Mouse (Mus musculus) myocyte (in vitro differentiated cells): Measurements from ENCODE around the gene Sycp2l. TPM values are rescaled to one million over a fixed set of nuclear protein-coding genes. Genes with fewer than 3 reads are reported as not detected.

Source experiments
- H3K27me3 ChIP-seq: one replicate; pipeline ENCODE4 v1.6.1; 2011; ENCODE audit not compliant: control insufficient read depth, insufficient read depth, insufficient read length
- H3K36me3 ChIP-seq: one replicate; pipeline ENCODE4 v1.6.1; 2011; ENCODE audit not compliant: control insufficient read depth, insufficient read depth
- H3K4me2 ChIP-seq: one replicate; pipeline ENCODE4 v1.6.1; 2011; ENCODE audit warnings: low read depth, control low read depth
- H3K4me3 ChIP-seq: one replicate; pipeline ENCODE4 v1.5.1; 2011; ENCODE audit warnings: mild to moderate bottlenecking, control low read depth, moderate library complexity
- H3K79me2 ChIP-seq: one replicate; pipeline ENCODE4 v1.6.1; 2011; ENCODE audit not compliant: control insufficient read depth, insufficient read depth
- H3ac ChIP-seq: one replicate; pipeline ENCODE4 v1.6.1; 2011; ENCODE audit not compliant: control insufficient read depth, insufficient read length
- CEBPB ChIP-seq: IDR thresholded peaks from 2 replicates; pipeline ENCODE4 v1.6.1; 2011; ENCODE audit warnings: mild to moderate bottlenecking, moderate library complexity; ENCODE audit not compliant: poor library complexity, insufficient read depth, severe bottlenecking
- E2F4 ChIP-seq: IDR thresholded peaks from one replicate; pipeline ENCODE4 v1.6.1; 2011; ENCODE audit warnings: mild to moderate bottlenecking, control low read depth, moderate library complexity; ENCODE audit not compliant: insufficient read depth
- MAX ChIP-seq: IDR thresholded peaks from one replicate; pipeline ENCODE4 v1.6.1; 2011; ENCODE audit warnings: low read depth, mild to moderate bottlenecking, control low read depth
- MYOD1 ChIP-seq, 3 experiments: IDR thresholded peaks; one replicate each; pipeline ENCODE4 v1.6.1; 2011; ENCODE audit warnings: control low read depth in 2 of 3, low read depth in 2 of 3, mild to moderate bottlenecking in 2 of 3, moderate library complexity in 1 of 3; ENCODE audit not compliant: insufficient read length in 2 of 3, control insufficient read depth in 1 of 3
- MYOG ChIP-seq, 3 experiments: IDR thresholded peaks; one replicate each; pipeline ENCODE4 v1.6.1; 2011; ENCODE audit warnings: control low read depth in 2 of 3, low read depth in 2 of 3, mild to moderate bottlenecking in 2 of 3; ENCODE audit not compliant: insufficient read length in 2 of 3, control insufficient read depth in 1 of 3, insufficient read depth in 1 of 3
- POLR2A ChIP-seq: IDR thresholded peaks from one replicate; pipeline ENCODE4 v1.6.1; 2011; ENCODE audit warnings: low read depth, mild to moderate bottlenecking, control low read depth, moderate library complexity; ENCODE audit not compliant: insufficient read length
- POLR2AphosphoS2 ChIP-seq: IDR thresholded peaks from one replicate; pipeline ENCODE4 v1.6.1; 2011; ENCODE audit warnings: low read depth, control low read depth; ENCODE audit not compliant: insufficient read length
- REST ChIP-seq: IDR thresholded peaks from one replicate; pipeline ENCODE4 v1.6.1; 2011; ENCODE audit warnings: mild to moderate bottlenecking, control low read depth, moderate library complexity; ENCODE audit not compliant: insufficient read depth, insufficient read length
- SRF ChIP-seq: IDR thresholded peaks from one replicate; pipeline ENCODE4 v1.6.1; 2011; ENCODE audit warnings: low read depth; ENCODE audit not compliant: control insufficient read depth, insufficient read length
- TCF12 ChIP-seq: IDR thresholded peaks from one replicate; pipeline ENCODE4 v1.6.1; 2011; ENCODE audit warnings: mild to moderate bottlenecking, control low read depth; ENCODE audit not compliant: poor library complexity, insufficient read depth, severe bottlenecking
- TCF3 ChIP-seq: IDR thresholded peaks from one replicate; pipeline ENCODE4 v1.6.1; 2011; ENCODE audit warnings: low read depth, control low read depth; ENCODE audit not compliant: insufficient read length
- USF1 ChIP-seq: IDR thresholded peaks from one replicate; pipeline ENCODE4 v1.6.1; 2011; ENCODE audit warnings: low read depth, mild to moderate bottlenecking, control low read depth, moderate library complexity
- polyA plus RNA-seq: library from polyadenylated mRNA; unstranded; fragments of >200 nt; fragmentation: generic; extraction: Trizol; gene quantifications from one replicate; pipeline ENCODE4 v1.2.1, GENCODE M21; 2012; ENCODE audit warnings: missing spikeins

The Sycp2l gene
- polyA plus RNA-seq, 1 experiment: not detected

DNA sequence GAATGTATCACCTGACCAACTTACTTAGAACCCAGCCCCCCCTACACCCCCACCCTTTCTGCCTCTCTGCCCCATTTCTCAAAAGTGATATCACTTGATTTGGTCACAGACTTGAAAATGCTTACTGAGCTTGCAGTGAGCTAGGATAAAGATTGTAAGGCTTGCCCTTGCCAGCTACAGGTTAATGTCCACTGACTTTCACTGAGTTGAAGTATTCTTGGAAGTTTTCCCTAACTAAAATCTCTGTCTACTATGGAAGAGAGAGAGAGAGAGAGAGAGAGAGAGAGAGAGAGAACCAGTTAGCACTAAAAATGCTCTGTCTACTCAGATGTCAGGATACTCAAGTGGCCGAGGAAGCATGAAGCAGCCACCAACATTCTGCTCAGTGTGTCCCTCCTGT is 104.9 kb downstream of the Sycp2l start:
- no peak for TF ChIP-seq POLR2AphosphoS2
- TF ChIP-seq CEBPB: no peak
- TF ChIP-seq MAX: no peak
- no peak for TF ChIP-seq MYOG (IDR thresholded peaks at IDR 0.05; ENCODE audit: control insufficient read depth in 1 of 3, insufficient read depth in 1 of 3, insufficient read length in 2 of 3, low read depth in 2 of 3)
- no peak for TF ChIP-seq TCF12
- no peak for TF ChIP-seq TCF3
- no peak for TF ChIP-seq MYOD1 (IDR thresholded peaks at IDR 0.05; ENCODE audit: control insufficient read depth in 1 of 3, insufficient read length in 2 of 3, low read depth in 2 of 3)
- TF ChIP-seq POLR2A: no peak
- no peak for TF ChIP-seq REST
- TF ChIP-seq SRF: no peak
- TF ChIP-seq USF1: no peak
- TF ChIP-seq E2F4: no peak
- Histone ChIP-seq H3ac (no peak overlapping the region), H3K4me2 (no peak overlapping the region), H3K79me2 (no peaks in the 10 kb centered on the region), H3K27me3 (peaks cover 19% of the 10 kb centered on the region), H3K4me3 (no peak overlapping the region), H3K36me3 (no peaks in the 10 kb centered on the region)

- Histone ChIP-seq H3K79me2 (no peaks in the 10 kb centered on the region), H3K4me3 (no peak overlapping the region), H3K4me2 (no peak overlapping the region), H3K36me3 (no peaks in the 10 kb centered on the region), H3K27me3 (peaks cover 21% of the 10 kb centered on the region), H3ac (no peak overlapping the region)
- TF ChIP-seq E2F4: no peak
- no peak for TF ChIP-seq POLR2A
- TF ChIP-seq SRF: no peak
- TF ChIP-seq MAX: no peak
- TF ChIP-seq TCF3: no peak
- TF ChIP-seq POLR2AphosphoS2: no peak
- TF ChIP-seq TCF12: no peak
- no peak for TF ChIP-seq MYOD1 (IDR thresholded peaks at IDR 0.05; ENCODE audit: control insufficient read depth in 1 of 3, insufficient read length in 2 of 3, low read depth in 2 of 3)
- no peak for TF ChIP-seq CEBPB
- no peak for TF ChIP-seq MYOG (IDR thresholded peaks at IDR 0.05; ENCODE audit: control insufficient read depth in 1 of 3, insufficient read depth in 1 of 3, insufficient read length in 2 of 3, low read depth in 2 of 3)
- no peak for TF ChIP-seq USF1
- TF ChIP-seq REST: no peak
Measured at GRCm38 (mm10) chr13:41219687-41220303, 105.7 kb downstream of the Sycp2l start.

GRCm38 (mm10) chr13:41220304-41220834 is 106.3 kb downstream of the Sycp2l start, which contains the start of gene Elovl2:
Elovl2 (minus strand) TSS chr13:41220405.
- H3K4me2 ChIP-seq: no peak within 1 kb of the TSS
- no peak within 1 kb of the TSS for H3K4me3 ChIP-seq
- no peak within 1 kb of the TSS for H3ac ChIP-seq

More at GRCm38 (mm10) chr13:41220304-41220834, 106.3 kb downstream of the Sycp2l start, which contains the start of gene Elovl2:
- peaks cover 23% of the 10 kb centered on the region for H3K27me3 ChIP-seq
- no peaks in the 10 kb centered on the region for H3K79me2 ChIP-seq
- no peaks in the 10 kb centered on the region for H3K36me3 ChIP-seq
- TF ChIP-seq E2F4 (no peak), SRF (no peak), REST (peak; percentile 59)

Other genes starting within 250 kb of the Sycp2l start
- 66.3 TPM for gene Pak1ip1, start 113.3 kb upstream of the Sycp2l start, polyA plus RNA-seq
- gene Tmem14c, start 98.0 kb upstream of the Sycp2l start, polyA plus RNA-seq: 201 TPM
- 0.01 TPM for gene Mak, start 34.6 kb upstream of the Sycp2l start, polyA plus RNA-seq
- gene Gcm2, start 3.3 kb upstream of the Sycp2l start, polyA plus RNA-seq: not detected
- gene Elovl2, start 106.1 kb downstream of the Sycp2l start, polyA plus RNA-seq: not detected
- 11.1 TPM for gene Smim13, start 135.5 kb downstream of the Sycp2l start, polyA plus RNA-seq
- not detected for gene Gm17364, start 159.7 kb downstream of the Sycp2l start, polyA plus RNA-seq